Mouse (Mus musculus): ENCODE results near the gene Auts2.

GRCm38 (mm10) chr5:131597503-131597902, 945.6 kb downstream of the Auts2 start:
- TF ChIP-seq POLR2A (IDR thresholded peaks at IDR 0.05; ENCODE audit: borderline replicate concordance, low read depth, low read length) (no peak), CTCF (IDR thresholded peaks at IDR 0.05; ENCODE audit: low read depth, low read length) (no peak)

Measured in bone marrow macrophage, adult 2 months (primary cell).